16 mouse cellular contexts compared by ENCODE assay signal in the genomic region with DNA sequence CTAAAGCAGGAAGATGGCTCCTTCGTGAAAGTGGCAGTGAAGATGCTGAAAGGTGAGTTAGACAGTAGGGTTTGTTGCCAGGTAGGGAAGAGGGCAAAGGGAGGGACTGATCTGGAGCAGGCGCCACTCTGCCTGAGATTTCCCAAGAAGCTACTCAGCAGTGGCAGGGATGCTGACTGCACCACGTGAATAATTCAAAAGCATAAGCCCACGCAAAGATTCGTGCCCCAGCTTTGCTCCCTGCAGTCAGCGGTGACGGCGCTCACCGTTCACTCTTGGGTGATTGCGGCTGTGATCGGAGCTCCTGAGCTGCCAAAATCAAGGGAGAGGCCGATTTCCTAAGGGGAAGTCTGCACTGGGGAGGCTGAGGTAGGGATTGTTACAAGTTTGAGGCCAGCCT. TPM values are rescaled to one million over a fixed set of nuclear protein-coding genes. Genes with fewer than 3 reads are reported as not detected.
"Had no signal": no experiment of that assay in that cellular context is flagged by ENCODE, and none has a peak within 500 bp of the region (broad histone marks: within the 10 kb centered on the region; RNA-seq: fewer than 3 reads in every experiment).

No protein-coding gene starts in this region.

- DNase-seq: kidney, adult 11 months; kidney, adult 8-10 months; kidney, postnatal 10 days; kidney, postnatal 36 days; liver; lung, adult 18-20 months; lung, postnatal 10 days; lung, postnatal 36 days; retina, postnatal 1 day; right cerebral cortex, postnatal 14 days; thymus, adult 18-20 months; thymus, postnatal 36 days had no signal

- ATAC-seq: liver, embryonic 12.5 days; midbrain, embryonic 13.5 days; midbrain, embryonic 16.5 days had no signal

RNA-seq across cellular contexts. Expression of a gene that starts 50.7 kb away (rescaled TPM):
- total RNA-seq: monocyte, adult 5-6 weeks had no signal
